Mouse (Mus musculus) urinary bladder, adult 18-20 months (tissue): Measurements from ENCODE around the gene Pir.

ENCODE experiments used
- DNase-seq, 2 experiments: peaks; one replicate each; pipeline ENCODE4 v3.0.0; 2022; ENCODE audit warnings: low spot score in 2 of 2, mixed read lengths in 2 of 2

Pir gene

DNA sequence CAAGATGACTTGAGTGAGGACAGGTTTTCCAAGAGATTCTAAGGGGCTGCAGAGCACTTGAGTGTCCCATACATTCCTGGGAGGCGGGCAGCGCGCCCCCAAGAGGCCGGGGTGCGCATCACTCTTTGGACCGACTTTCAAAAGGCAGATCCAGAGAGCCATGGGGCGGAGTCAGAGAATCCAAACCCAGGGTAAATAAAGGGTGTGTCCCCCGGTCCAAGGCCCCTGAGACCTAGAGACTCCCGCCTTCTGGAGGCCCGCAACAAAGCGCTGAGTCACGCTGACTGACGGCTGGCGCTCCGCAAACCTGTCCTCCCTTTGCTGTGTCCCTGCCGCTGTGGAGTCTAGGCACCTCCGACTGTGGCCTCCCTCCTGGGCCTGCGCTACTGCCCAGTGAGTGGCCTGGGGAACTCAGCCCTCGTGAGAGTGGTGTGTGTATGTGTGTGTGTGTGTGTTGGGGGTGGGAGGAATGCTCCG is at the start of gene Pir:
Gene Pir, plus strand, starts transcription at position 87 of the 477 bp plus-strand sequence.
- peak; percentile 42 to 59 for DNase-seq

DNA sequence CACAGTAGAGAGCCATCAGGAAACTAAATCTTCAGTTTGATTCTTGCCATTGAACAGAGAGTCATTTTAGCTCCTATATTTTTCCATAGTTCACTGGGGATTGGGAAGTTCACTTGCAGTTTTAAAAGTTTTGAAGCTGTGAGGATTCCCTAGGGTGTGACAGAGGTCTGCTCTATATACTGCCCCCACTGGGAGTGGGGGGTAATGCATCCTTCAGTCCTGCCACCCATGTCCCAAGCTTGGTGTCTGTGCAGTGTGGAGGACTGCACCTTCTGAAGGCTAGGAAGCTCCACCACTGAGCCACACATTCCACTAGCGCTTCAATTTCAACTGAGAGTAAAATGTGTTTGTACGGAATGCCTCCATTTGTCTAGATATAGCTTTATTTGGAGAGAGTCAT is 47.2 kb upstream of the Pir start:
- DNase-seq = no peak

DNA sequence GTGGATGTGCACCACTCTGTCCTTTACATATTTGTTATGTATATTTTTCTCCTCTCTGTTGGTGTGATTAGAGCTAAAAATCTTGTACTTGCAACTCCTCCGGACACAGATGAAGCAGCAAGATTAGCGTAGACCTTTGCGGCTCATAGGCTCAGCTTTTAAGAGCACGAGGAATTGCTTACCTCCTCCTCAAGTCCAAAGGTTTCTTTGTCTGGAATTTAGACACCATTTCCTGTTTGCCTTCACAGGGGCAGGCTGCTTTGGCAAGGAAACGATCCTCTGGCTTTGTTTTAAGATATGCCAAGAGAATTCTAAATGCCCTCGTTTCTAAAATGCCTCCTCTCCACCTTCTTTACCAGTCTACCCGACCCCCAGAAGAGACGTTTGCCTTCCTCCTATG is 35.8 kb upstream of the Pir start:
- no peak for DNase-seq

DNA sequence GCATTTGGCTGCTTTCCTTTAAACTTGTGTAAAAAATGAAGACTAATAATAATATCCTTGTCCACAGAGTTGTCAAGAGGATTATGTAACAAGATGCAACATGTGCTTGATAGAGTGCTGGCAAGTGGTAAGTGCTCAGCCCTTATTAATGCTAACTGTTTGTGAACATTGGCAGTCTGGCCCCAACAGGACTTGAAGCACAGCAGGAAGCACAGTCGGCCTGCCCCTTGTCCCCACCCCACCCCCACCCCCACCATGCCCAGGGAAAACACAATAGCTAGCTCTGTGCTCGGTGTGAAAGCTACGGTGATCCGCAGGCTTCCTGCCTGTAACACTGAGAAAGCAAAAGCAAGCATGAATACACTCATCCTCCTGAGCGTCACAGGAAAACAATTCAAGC is 23.5 kb upstream of the Pir start:
- no peak for DNase-seq

DNA sequence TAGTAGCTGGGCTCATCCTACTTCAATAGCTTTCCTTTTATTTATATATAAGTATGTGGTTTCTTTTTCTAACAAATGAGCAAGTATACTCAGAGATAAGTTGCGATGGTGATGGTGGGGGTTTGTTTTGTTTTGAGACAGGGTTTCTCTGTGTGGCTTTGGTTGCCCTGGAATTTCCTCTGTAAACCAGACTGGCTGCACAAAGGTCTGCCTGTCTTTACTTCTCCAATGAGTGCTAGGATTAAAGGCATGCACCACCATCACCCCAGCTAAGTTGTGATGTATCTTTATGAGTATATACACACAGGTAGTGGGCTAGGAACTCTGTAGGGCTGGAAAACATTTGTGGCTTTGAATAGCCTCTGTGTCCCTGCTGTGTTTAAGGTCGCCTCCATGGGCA is 22.4 kb upstream of the Pir start:
- no peak for DNase-seq

DNA sequence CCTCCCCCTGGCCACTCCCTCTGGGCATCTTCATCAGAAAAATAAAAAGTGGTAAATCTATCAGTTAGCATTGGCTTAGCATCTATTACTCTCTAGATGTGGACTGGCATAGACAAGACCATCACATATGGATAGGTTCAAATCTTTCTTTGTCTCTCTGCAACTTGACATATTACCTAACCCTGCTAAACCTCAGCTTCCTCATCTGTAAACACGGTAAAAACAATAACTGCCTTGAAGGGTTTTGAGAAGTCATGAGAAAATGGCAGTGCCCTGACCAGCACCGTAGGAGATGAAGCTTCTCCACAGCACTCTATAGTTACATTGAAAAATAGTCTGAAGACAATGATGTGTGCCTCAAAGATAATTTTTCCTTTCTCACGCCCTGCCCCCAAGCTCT is 12.6 kb upstream of the Pir start:
- DNase-seq = no peak

DNA sequence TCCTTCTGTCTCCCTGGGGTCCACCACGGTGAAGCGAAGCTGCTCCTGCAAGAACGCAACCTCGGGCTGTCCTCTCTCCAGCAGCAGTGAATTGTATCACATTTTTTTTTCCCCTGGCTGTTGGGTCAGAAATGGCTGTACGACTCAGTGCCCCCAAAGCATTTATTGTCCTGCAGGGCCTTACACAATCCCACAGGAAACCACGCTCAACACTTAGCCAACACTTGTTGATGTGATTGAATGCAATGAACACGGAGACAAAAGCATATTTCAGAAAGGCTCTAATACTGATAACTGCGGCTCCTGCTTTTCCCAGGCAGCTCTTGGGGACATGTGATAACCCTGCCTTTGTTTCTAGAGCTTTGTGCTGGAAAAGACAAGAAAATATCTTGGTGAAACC is 11.1 kb upstream of the Pir start, which contains the start of gene Bmx:
Gene Bmx, minus strand, starts transcription at position 137 of the 400 bp plus-strand sequence.
- DNase-seq = no peak

DNA sequence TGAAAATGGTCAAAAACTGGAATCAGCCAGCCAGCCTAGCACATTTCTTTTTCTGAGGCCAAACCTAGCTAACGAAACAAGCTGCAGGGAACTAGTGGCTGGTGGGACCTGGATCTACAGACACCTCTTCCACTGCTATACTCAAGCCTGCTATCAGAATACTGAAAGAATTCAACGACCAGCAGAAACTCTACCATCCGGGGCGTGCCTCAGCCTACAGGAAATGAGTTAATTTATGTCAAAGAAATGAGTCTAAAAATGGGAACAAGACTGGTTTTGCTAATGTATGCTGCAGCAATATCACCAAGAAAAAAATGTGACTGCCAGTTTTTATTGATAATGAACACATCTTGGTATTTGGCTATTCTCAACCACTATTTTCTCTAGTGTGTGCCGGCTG is 10.5 kb upstream of the Pir start:
- DNase-seq = no peak

DNA sequence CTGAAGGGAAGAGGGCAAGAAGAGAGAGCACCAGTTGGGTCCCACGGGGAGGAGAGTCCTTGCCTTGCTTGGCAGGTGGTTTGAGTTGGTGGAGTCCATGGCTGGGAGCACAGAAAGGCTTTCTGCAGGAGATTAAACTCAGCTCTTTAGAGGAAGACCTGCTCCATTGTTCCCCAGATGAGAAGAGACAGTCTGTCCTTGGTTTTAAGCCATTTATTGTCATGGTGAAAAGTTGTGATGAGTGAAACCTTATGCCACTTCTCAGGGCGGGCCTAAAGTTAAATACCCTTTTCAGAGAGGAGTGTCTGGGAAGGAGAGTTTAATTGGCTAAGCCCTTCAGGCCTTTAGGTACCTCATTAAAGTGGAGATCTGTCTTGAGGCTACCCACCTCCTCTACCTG is 6.9 kb upstream of the Pir start:
- no peak for DNase-seq

DNA sequence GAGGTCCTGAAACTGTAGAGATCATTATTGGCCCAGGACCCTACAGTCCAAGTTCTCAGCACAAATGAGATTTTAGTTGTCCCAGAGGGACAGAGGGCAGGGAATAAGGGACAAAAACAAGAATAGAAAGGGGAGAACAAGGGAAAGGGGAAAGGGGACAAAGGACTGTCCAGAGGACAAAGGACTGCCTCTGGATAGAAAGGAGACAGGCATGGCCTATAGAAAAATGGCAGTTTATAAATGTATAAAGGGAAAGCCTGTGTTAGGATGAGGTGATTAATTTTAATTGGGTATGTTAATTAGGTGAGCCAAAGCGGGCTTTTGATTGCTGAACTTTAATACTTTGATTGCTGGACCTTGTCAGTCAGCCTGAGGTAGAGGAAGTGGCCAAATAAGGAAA is 4.3 kb upstream of the Pir start:
- no peak for DNase-seq

DNA sequence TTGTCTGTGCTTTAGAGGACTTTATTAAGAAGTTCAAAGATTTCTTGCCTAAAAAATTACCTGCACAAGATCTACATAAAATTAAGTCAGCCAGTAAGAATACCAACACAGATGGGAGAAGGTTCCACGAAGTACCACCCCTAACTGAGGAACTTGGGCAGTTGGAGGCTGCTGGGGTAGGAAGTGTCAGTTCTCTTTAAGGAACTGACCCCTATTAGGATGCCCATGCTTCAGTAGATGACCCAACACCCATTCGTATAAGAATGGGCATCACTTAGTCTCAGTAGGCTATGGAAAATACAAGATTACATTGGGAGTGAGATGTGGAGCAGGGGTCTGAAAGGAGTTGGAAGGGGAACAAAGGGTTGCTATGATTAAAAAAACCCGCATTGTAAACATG is 1.4 kb downstream of the Pir start:
- DNase-seq = no peak

DNA sequence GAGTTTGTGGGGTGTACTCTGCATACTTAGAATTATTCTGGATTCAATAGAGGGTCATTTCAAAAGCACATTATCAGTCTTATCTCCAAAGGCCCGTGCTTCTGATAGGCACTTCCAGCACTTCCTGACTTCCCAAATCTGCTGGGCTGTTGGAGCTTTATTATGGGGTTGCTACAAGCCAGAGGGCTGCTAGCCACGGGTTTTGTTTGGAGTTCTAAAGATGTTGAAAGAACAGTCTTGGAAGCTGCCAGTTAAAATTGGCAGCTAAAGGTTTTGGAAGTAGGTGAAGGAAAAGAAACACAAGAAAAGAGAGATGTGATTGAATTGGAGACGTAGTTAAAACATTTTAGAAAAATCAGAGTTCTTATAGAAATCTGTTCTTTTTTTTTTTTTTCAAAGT is 6.4 kb downstream of the Pir start:
- DNase-seq = no peak

DNA sequence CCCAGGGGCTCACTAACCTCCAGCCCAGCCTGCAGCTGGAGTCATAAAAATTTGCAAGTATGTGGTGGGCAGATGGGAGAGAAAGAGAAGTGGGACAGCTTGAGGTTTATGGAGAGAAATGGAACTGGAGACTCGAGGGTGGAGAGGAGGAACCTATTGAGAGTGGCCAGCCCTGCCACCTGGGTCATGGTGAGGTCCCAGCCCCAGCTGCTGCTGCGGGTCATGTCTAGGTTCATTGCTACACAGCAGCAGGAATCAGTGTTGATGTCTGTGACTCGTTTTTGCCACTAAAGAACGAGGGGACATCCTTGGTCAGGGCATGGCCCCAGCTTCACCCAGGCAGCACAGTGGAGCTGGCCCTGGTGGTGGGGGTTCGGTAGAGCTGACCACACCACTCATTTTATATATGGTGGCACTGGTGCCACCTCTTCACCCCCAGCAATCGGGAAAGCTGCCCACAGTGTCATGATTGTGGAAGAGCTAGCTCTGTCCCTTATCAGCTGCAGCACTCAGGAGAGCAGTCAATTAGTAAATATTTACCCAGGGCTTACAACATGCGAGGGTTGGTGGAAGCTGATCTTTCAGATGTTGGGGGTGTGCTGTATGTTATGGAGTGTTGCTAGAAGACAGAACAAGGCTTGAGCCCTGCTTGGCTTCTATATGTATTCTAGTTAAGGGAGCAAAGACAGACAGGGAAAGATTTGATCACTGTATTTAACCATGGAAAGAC is 11.9 kb downstream of the Pir start:
- no peak for DNase-seq

DNA sequence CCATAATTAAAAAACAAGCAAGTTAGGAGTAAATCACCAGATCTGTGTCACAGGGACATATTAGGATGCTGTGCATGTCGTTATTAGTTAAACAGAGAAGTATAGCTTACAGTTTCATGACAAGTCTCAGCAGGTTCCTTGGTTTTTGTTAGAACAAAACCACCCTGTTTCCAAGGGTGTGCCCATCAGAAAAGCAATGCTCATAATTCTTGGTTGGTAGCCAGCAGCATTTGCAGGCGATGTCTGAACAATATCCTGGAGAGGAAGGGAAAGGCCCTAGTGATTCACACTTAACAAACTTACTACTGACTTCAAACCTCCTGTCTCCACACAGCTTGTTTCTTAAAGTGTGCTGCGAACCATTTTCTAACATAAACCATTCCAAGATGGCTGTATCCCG is 14.6 kb downstream of the Pir start:
- peak in 1 of 2 experiments; percentile 22 for DNase-seq

DNA sequence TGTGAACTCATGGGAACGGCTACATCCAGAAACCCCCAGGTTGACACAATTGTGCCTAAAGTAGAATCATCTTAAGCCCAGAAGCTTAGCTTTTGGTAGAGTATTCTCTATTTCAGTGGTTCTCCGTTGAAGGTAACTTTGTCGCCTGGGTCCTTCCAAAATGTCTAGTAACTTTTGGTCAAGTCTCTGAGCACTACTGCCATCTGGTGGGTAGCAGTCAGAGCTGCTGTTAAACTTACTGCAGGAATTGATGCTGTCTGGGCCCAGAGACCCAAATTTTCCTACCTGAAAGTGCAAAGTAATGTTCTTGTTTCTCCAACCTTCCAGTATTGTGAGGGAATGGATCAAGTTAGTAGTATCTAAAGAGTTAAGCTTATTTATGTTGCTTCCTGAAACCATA is 17.9 kb downstream of the Pir start:
- DNase-seq = no peak

DNA sequence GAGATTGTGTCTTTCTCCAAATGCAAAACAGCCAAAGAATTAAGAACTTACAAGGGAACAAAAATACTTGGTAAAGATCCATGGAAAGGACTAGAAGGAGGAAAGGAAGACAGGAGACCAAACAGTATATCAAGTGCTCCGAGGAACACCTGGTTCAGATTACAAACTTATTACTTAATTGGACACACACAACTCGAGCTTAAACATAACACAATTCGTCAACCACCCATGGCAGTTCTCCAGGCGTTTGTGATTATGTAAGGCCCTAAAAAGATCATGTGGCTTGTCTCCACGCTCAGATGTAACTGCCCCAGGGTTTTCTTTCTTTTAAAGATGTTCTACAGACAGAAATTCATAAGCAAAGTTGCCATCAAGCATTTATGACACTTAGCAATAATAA is 22.0 kb downstream of the Pir start:
- DNase-seq = no peak

DNA sequence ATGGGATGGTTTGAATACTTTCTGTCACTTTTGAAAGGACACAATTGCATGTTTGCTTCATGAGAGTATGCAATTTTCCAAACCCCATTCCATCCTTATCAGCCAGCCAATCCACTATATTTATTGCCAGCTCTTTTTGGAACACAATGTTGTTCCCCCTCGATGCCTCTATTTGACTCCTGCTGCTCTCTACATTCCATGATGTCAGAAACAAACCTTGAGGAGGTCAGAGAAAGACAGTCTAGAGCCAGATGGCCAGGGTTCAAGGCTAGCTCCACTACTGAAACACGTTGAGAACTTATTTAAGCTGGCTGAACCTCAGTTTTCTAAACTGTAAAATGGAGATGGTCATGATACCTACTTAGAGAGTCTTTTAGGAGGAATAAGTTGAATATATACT is 37.1 kb downstream of the Pir start:
- no peak for DNase-seq

DNA sequence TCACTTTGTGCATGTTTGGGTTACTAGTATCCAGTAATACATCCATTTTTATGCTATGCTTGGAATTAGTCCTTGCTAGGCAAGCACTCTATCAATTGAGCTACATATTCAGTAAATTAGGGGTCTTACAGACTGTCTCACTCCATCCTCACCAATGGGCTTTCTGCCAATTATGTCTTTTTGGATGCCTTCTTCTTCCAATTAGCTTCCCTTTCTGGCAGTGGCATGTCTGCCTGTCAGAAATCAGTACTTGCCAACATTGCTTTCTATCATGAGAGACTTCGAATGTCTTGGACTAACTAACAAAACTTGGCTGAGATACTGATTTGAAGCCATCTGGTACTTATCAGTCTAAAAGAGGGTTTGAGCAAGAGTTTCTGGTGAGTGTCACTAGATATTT is 44.7 kb downstream of the Pir start:
- DNase-seq = no peak

DNA sequence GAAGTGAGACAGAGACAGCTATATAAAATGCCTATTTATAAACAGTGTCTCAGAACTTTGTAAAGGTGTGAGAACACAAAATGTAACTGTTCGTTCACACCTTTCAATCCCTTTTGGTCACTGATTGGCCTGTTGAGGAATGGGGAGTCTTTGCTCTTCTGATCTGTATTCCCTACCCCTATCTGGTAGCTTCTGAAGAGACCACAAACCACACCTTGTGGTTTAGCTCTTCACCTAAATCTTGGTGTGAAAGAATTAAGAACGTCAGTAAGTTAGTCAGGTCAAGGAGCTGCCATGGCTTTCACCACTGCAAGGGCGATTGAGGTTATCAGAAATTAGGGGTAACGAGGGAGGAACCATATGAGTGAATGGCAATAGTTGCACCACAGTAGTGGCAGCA is 49.4 kb downstream of the Pir start:
- no peak for DNase-seq

DNA sequence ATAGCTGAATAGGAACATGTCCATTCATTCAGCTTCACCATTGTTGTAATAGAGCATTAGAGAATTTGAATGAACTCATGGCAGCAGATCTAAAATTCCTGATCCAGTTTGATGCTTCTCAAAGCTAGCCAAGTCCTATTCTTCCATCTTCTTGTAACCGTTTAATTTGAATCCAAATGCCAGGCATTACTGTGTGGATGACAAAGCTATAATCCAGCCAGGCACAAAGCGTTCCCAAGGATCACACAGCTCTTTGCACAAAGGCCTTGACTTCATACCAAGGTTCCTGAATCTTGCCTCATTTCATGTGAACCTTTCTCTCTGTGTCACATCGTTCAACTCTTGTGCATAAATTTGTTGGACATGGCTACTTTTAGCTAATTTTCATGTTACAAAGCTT is 50.9 kb downstream of the Pir start:
- DNase-seq = no peak

DNA sequence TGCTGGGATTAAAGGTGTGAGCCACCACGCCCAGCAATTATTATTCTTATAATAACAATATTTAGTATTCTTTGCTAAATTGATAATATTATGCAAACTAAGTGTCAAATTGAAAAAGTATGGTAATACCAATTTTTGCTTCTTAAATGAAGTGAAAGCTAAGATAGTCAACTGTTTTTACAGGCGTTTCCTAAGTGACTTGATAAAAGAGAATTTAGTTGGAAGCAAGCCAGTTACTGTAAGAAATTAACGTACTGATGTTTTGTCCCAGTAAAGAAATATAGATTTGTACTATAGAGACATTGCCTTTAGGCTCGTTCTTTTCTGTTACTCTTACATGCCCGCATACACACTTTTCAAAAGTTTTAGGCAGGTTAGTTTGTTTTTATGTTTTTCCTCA is 53.3 kb downstream of the Pir start:
- DNase-seq = no peak

DNA sequence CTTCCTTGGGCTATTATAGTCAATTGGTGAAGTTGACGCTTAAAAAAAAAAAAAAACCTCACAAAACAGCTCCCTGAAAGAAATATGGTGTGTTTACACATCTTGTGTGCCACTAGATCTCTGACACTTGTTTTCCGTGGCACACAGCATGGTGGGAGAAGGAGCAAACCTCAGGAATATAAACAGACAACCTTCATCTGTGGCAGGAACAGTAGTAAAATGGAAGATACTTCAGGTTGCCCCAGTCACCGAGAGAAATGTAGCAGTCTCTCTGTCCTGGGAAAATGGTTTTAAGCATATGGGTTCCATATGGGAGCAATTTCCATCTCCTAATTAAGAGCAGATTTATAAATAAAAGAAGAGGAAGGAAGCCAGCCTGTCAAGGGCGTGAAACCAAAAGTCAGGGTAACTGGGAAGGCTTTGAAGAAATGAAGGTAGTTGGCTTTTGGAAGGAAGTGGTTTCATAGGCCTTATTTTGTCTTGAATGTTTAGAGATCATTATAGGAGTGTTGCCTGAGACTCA is 54.3 kb downstream of the Pir start:
- DNase-seq = no peak

DNA sequence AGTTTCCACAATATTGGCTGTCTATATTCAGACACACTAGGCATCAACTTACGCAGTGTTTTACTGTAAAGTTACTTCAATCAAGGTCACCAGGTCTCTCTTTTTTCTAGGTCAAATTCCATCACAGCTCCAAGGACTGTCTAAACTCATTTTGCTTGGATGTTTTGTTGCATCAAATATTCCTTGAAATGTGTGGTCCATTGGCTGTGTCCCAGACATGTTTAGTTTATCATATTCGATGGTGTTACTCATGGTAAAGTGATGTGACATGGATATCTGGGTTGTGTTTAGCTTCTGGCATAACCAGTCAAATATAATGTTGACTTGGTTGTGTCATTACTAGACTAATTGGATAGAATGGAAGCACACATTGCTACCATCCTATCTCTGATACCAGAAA is 61.2 kb downstream of the Pir start:
- no peak for DNase-seq

DNA sequence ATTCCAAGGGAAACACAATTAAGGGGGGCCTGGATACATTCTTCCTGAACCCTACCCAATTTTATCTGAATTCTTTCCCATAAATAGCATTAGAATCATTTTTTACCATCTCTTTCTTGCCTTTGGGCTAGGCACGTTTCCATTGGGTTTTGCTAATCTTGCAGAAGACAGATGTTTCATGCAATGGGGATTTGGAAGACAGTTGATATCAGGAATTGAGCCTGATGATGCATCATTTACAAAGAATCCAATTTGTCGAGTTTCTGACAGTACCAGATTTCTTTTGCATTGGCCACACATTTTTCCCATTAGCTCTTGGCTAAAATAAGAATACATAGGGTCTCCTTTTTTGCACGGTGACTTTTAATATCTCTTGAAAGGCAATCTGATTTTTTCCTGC is 61.6 kb downstream of the Pir start:
- no peak for DNase-seq
